Mouse (Mus musculus) embryonic facial prominence, embryonic 15.5 days (tissue): ENCODE data around the gene Fbxw18. TPM values are rescaled to one million over a fixed set of nuclear protein-coding genes. Genes with fewer than 3 reads are reported as not detected.
"Not testable (repeated sequence)": the region's sequence is repeated elsewhere in the genome, so short reads cannot be mapped to it uniquely, and the experiment has no call there.

Experiments
- ATAC-seq: fragments of 200-750 bp; cut with Nextera tagmentation; 2 replicates; pipeline ENCODE4 v1.8.0; 2017; ENCODE audit warnings: low read depth, moderate TSS enrichment; ENCODE audit not compliant: insufficient number of reproducible peaks, low FRiP score, low TSS enrichment
- H3K27ac ChIP-seq: fragments of 300-500 bp; sonication (generic); replicated peaks from 2 replicates; pipeline ENCODE4 v1.5.1; 2015; ENCODE audit warnings: mild to moderate bottlenecking, inconsistent platforms
- H3K27me3 ChIP-seq: fragments of 300-500 bp; sonication (generic); 2 replicates; pipeline ENCODE4 v1.6.1; 2015; ENCODE audit warnings: inconsistent platforms
- H3K36me3 ChIP-seq: fragments of 300-500 bp; sonication (generic); 2 replicates; pipeline ENCODE4 v1.6.1; 2015; ENCODE audit warnings: mild to moderate bottlenecking, inconsistent platforms
- H3K4me1 ChIP-seq: fragments of 300-500 bp; sonication (generic); 2 replicates; pipeline ENCODE4 v1.6.1; 2015; ENCODE audit warnings: inconsistent platforms
- H3K4me2 ChIP-seq: fragments of 300-500 bp; sonication (generic); replicated peaks from 2 replicates; pipeline ENCODE4 v1.6.1; 2015; ENCODE audit warnings: mild to moderate bottlenecking, inconsistent platforms
- H3K4me3 ChIP-seq: fragments of 300-500 bp; sonication (generic); replicated peaks from 2 replicates; pipeline ENCODE4 v1.5.1; 2015; ENCODE audit warnings: mild to moderate bottlenecking, inconsistent platforms
- H3K9ac ChIP-seq: fragments of 300-500 bp; sonication (generic); 2 replicates; pipeline ENCODE4 v1.6.1; 2015; ENCODE audit warnings: inconsistent platforms
- H3K9me3 ChIP-seq: fragments of 300-500 bp; sonication (generic); replicated peaks from 2 replicates; pipeline ENCODE4 v1.6.1; 2016; ENCODE audit warnings: inconsistent platforms
- WGBS: fragments of 180-500 bp; shearing (Covaris S2); methylation state at CpG from one replicate; pipeline ENCODE4 v1.1.7; 2015; 5-methylcytosine and 5-hydroxymethylcytosine counted together
- polyA plus RNA-seq: library from polyadenylated mRNA; unstranded; fragments of >200 nt; fragmentation: Nextera tagmentation; extraction: Ambion mirVana; gene quantifications from 2 replicates; pipeline ENCODE4 v1.2.1, GENCODE M21; 2015

Gene Fbxw18
- polyA plus RNA-seq, result not detected in 2 replicates

- H3K36me3 ChIP-seq, H3K4me3 ChIP-seq, H3K4me2 ChIP-seq, H3K4me1 ChIP-seq, H3K9me3 ChIP-seq, ATAC-seq, H3K9ac ChIP-seq, H3K27ac ChIP-seq, H3K27me3 ChIP-seq: not testable (repeated sequence)
- WGBS, result 66% methylated on average over 4 of the region's 4 CpGs
Observed at GRCm38 (mm10) chr9:109702600-109702999, at the start of gene Fbxw18. Fbxw18 (minus strand) TSS chr9:109702700.

- not testable (repeated sequence) for H3K4me1 ChIP-seq, H3K9me3 ChIP-seq, H3K4me2 ChIP-seq, ATAC-seq, H3K36me3 ChIP-seq, H3K27ac ChIP-seq, H3K4me3 ChIP-seq, H3K27me3 ChIP-seq, H3K9ac ChIP-seq
- WGBS, result 83% methylated on average over 3 of the region's 3 CpGs
Observed at GRCm38 (mm10) chr9:109745989-109746388, 43.5 kb upstream of the Fbxw18 start, which contains the start of gene Fbxw26. Fbxw26 (minus strand) TSS chr9:109746089.

- H3K27me3 ChIP-seq, result no peaks in the 10 kb centered on the region
- H3K36me3 ChIP-seq, result no peaks in the 10 kb centered on the region
- no peaks in the 10 kb centered on the region for H3K9me3 ChIP-seq
- no peak overlapping the region for H3K4me2 ChIP-seq
- ATAC-seq, result no peak
- H3K4me1 ChIP-seq, result no peaks in the 10 kb centered on the region
- 4% methylated on average over 1 of the region's 1 CpGs for WGBS
- H3K9ac ChIP-seq, result no peak overlapping the region
- H3K27ac ChIP-seq, result no peak overlapping the region
- H3K4me3 ChIP-seq, result no peak overlapping the region
Observed at GRCm38 (mm10) chr9:109685299-109685698, 17.2 kb downstream of the Fbxw18 start.

DNA sequence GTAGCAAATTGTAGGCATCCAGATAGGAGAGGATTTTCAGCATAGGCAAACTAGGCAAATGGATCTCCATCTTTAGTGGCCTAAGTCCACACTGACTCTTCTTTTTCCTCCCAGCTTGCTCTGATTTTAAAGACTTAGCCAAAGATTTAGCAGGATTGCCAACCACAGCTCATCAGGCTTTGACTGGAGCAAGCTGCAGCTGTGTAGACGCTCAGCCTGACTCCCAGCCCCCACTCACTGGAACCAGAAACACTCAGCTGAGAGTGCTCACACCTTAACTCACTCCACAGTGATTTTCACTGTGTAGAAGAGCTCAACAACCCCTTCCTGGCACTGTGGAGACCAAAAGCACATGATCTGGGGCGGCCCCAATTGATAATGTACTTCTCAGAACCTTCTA is 37.9 kb downstream of the Fbxw18 start, which contains the start of gene Fbxw25:
Gene Fbxw25, minus strand, starts transcription at position 101 of the 400 bp plus-strand sequence.
- not testable (repeated sequence) for H3K27me3 ChIP-seq, H3K4me1 ChIP-seq, H3K4me3 ChIP-seq, H3K4me2 ChIP-seq, ATAC-seq, H3K27ac ChIP-seq, H3K36me3 ChIP-seq, H3K9me3 ChIP-seq, H3K9ac ChIP-seq
- WGBS, result 65% methylated on average over 2 of the region's 2 CpGs

Other genes starting within 250 kb of the Fbxw18 start
- gene Fbxw19, start 206.8 kb downstream of the Fbxw18 start, polyA plus RNA-seq, result not detected in 2 replicates
- gene Fbxw15, start 134.4 kb downstream of the Fbxw18 start, polyA plus RNA-seq, result not detected in 2 replicates
- not detected in 2 replicates for gene Fbxw24, start 76.6 kb downstream of the Fbxw18 start, polyA plus RNA-seq
- gene Fbxw25, start 38.0 kb downstream of the Fbxw18 start, polyA plus RNA-seq, result not detected in 2 replicates
- gene Fbxw26, start 43.4 kb upstream of the Fbxw18 start, polyA plus RNA-seq, result not detected in 2 replicates
- not detected in 2 replicates for gene Fbxw27, start 88.0 kb upstream of the Fbxw18 start, polyA plus RNA-seq
- 1.4 and 2.6 TPM in 2 replicates for gene Spink8, start 109.6 kb upstream of the Fbxw18 start, polyA plus RNA-seq
- 56.8 and 60.8 TPM in 2 replicates for gene Nme6, start 130.0 kb upstream of the Fbxw18 start, polyA plus RNA-seq
- 2.2 and 2.4 TPM in 2 replicates for gene Camp, start 146.9 kb upstream of the Fbxw18 start, polyA plus RNA-seq
- 26.2 and 26.8 TPM in 2 replicates for gene Cdc25a, start 172.9 kb upstream of the Fbxw18 start, polyA plus RNA-seq
- 80.1 and 82.4 TPM in 2 replicates for gene Map4, start 228.8 kb upstream of the Fbxw18 start, polyA plus RNA-seq